Mouse (Mus musculus): ENCODE results near the gene Nfib.
A peak's percentile ranks its signal among the peaks of the same experiment; 100 is the strongest.

Nfib gene

GRCm38 (mm10) chr4:82538069-82538811 lies 167.3 kb downstream of the Nfib start:
- peak; percentile 48 for DNase-seq

GRCm38 (mm10) chr4:82537279-82537967 lies 168.1 kb downstream of the Nfib start:
- peak; percentile 50 for DNase-seq

GRCm38 (mm10) chr4:82536435-82537278 lies 168.9 kb downstream of the Nfib start:
- DNase-seq, result no peak

GRCm38 (mm10) chr4:82535606-82536434 lies 169.7 kb downstream of the Nfib start:
- DNase-seq, result no peak

GRCm38 (mm10) chr4:82533231-82533630 lies 172.3 kb downstream of the Nfib start:
- no peak for DNase-seq

GRCm38 (mm10) chr4:82532443-82533191 lies 172.9 kb downstream of the Nfib start:
- DNase-seq, result peak; percentile 10

- no peak for DNase-seq
Observed at GRCm38 (mm10) chr4:82531977-82532376, 173.6 kb downstream of the Nfib start.

GRCm38 (mm10) chr4:82530875-82531353 lies 174.6 kb downstream of the Nfib start:
- DNase-seq, result peak; percentile 42

GRCm38 (mm10) chr4:82528978-82529377 lies 176.6 kb downstream of the Nfib start:
- DNase-seq, result no peak

GRCm38 (mm10) chr4:82519935-82520334 lies 185.6 kb downstream of the Nfib start:
- no peak for DNase-seq

GRCm38 (mm10) chr4:82518132-82518531 lies 187.4 kb downstream of the Nfib start:
- DNase-seq, result no peak

GRCm38 (mm10) chr4:82517311-82517710 lies 188.2 kb downstream of the Nfib start:
- no peak for DNase-seq

GRCm38 (mm10) chr4:82516211-82516795 lies 189.2 kb downstream of the Nfib start:
- DNase-seq, result no peak

GRCm38 (mm10) chr4:82514921-82515320 lies 190.6 kb downstream of the Nfib start:
- no peak for DNase-seq

GRCm38 (mm10) chr4:82514373-82514772 lies 191.2 kb downstream of the Nfib start:
- no peak for DNase-seq

GRCm38 (mm10) chr4:82513426-82513750 lies 192.2 kb downstream of the Nfib start:
- no peak for DNase-seq

- peak; percentile 98 for DNase-seq
Observed at GRCm38 (mm10) chr4:82512743-82513425, 192.7 kb downstream of the Nfib start.

- DNase-seq, result no peak
Observed at GRCm38 (mm10) chr4:82512335-82512734, 193.2 kb downstream of the Nfib start.

- DNase-seq, result no peak
Observed at GRCm38 (mm10) chr4:82511524-82511923, 194.0 kb downstream of the Nfib start.

- no peak for DNase-seq
Observed at GRCm38 (mm10) chr4:82511001-82511513, 194.5 kb downstream of the Nfib start.
